Mouse (Mus musculus) v-Abl transformed pro-B cells (cell line): ENCODE data around the gene Cdh20.
"Not testable (repeated sequence)": the region's sequence is repeated elsewhere in the genome, so short reads cannot be mapped to it uniquely, and the experiment has no call there.

Experiments used
- in situ Hi-C, 2 experiments: fragments of 400-800 bp; cut with MboI; formaldehyde crosslinking; loops; one replicate each; pipeline ENCODE4 v1.15.1; 2025; ENCODE audit not compliant: unreplicated experiment in 2 of 2

The Cdh20 gene

GRCm38 (mm10) chr1:104903409-104903808 is 135.1 kb downstream of the Cdh20 start:
- in situ Hi-C loops = no loop called here

GRCm38 (mm10) chr1:104912407-104912806 is 144.1 kb downstream of the Cdh20 start:
- in situ Hi-C loops = no loop called here

- in situ Hi-C loops = no loop called here
Measured at GRCm38 (mm10) chr1:104916507-104916906, 148.2 kb downstream of the Cdh20 start.

DNA sequence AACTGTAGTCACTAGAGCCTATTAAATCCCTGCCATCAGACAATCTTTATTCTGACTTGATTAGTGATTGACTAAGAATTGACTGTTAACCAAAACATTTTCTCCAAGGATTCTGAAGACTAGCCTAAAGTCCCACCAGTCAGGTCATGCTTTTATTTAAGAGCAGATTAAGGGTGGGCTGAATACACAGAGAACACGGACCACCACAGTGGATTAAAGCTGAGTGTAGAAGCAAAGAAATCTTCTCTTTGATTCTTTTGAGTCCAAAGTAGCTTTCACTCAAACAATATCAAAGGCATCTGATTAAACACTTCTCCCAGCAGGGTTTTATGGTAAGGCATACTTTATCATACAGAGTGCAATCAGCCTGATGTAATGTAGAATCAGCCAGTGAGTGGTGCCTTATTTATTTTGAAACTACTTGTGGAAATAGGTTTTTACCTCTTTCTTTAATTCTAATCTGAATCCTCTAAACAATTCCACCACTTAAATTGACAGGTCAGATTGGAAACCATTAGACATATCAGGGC is 149.0 kb downstream of the Cdh20 start:
- in situ Hi-C loops = no loop called here

GRCm38 (mm10) chr1:104933051-104933450 is 164.7 kb downstream of the Cdh20 start:
- in situ Hi-C loops = no loop called here

DNA sequence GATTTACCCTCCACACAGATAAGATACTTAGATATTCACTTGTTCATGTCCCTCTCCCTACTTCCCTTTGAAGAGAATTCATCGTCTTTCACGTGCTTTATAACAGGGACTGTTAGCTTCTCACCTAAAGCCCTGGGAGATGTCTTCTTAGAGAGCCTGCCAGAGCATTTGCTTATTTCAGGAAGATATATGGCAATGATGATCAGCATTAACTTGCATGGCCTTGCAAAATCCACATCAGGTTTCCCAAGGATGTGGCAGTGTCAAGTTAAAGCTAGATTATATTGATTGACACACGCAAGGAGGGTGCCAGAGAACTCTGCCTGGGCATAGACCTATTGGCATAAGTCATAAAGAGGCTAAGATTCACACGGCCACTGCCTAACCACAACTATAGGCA is 168.6 kb downstream of the Cdh20 start:
- in situ Hi-C loops = no loop called here

GRCm38 (mm10) chr1:104939156-104939555 is 170.8 kb downstream of the Cdh20 start:
- in situ Hi-C loops = no loop called here

GRCm38 (mm10) chr1:104944470-104945109 is 176.3 kb downstream of the Cdh20 start:
- in situ Hi-C loops = no loop called here

- in situ Hi-C loops = no loop called here
Measured at GRCm38 (mm10) chr1:104945110-104945489, 176.8 kb downstream of the Cdh20 start.

DNA sequence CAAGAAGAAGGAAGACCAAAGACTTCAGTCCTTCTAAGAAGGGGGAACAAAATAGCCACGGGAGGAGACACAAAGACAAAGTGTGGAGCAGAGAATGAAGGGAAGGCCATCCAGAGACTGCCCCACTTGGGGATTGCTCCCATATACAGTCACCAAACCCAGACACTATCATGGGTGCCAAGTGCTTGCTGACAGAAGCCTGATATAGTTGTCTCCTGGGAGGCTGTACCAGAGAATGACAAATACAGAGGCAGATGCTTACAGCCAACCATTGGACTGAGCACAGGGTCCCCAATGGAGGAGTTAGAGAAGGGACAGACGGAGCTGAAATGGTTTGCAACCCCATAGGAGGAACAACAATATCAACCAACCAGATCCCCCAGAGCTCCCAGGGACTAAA is 181.3 kb downstream of the Cdh20 start:
- in situ Hi-C loops = not testable (repeated sequence)

DNA sequence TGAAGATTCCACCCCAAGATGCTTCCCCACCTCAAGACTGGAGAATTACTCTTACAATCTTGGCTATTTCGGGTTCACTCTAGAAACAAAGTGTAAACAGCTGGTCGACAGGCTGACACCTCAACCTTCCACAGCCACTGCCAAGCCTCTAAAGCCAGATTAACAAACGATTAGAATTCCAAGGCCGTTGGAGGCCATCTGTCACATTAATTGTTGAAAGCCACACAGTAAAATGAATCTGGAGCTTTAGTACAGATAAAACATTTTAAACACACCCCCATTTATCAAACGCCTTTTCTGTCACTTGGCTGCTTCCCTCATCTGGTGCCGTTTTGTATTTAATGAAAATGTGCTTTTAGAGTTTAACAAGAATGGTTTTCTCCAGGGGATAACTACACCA is 188.7 kb downstream of the Cdh20 start:
- in situ Hi-C loops = no loop called here

- in situ Hi-C loops = no loop called here
Measured at GRCm38 (mm10) chr1:104961670-104962069, 193.3 kb downstream of the Cdh20 start.

DNA sequence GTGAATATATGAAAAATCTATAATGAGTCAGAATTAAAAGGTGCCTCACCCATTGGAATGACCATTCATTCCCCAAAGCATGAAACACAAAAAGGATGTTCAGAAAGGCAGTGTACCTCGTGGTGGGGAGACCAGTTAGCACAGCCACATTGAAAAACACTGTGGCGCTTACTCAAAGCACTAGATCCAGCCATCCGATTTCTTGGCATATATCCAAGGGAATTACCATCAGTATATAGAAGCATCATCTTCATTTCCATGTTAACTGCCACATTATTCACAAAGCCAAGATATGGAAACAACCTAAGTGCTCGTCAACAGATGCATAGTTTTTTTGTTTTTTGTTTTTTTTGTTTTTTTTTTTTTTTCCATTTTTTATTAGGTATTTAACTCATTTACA is 193.9 kb downstream of the Cdh20 start:
- in situ Hi-C loops = no loop called here

- in situ Hi-C loops = loop anchor here (25.0 kb wide), 5 partner anchors 883 to 1908 kb away; no protein-coding TSS in a partner anchor
Measured at GRCm38 (mm10) chr1:104979068-104979467, 210.7 kb downstream of the Cdh20 start.

GRCm38 (mm10) chr1:104980273-104980672 is 211.9 kb downstream of the Cdh20 start:
- in situ Hi-C loops = loop anchor here (10.0 to 25.0 kb wide), 6 partner anchors 882 to 1907 kb away; no protein-coding TSS in a partner anchor

DNA sequence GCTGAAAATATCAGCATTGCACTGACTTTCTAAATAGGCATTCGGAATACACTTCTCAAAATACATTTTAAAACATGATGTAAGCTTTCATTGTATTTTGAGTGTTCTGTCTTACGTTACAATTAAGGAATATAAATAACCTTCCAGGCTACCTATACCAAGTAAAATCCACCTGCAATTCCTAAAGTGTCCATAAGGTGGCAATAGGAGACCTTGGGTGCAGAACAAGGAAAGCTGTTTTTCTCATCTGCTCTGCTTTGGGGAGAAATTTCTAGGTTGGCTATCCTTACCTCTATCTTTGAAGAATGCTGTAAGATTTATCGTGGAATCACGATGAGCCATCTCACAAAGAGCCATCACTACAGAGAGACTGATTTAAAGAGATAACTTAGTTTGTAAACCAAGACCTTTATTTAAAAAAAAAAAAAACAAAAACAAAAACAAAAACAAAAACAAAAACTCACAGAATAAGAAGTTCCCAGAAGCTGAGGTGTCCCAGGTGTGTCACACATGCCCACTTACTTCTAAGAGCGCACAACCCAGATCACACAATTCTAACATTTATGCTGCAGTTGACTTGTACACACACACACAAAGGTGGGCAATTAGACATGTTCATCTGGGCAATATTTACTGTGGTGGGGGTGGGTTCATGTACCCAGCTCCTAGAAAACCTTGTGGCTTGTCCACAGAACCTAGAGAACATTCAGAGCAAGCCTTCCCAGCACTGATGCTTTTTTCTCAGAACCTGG is 218.1 kb downstream of the Cdh20 start:
- in situ Hi-C loops = loop anchor here (5.0 to 25.0 kb wide), 8 partner anchors 636 to 1901 kb away; no protein-coding TSS in a partner anchor

- in situ Hi-C loops = loop anchor here (5.0 to 25.0 kb wide), 8 partner anchors 635 to 1900 kb away; no protein-coding TSS in a partner anchor
Measured at GRCm38 (mm10) chr1:104987526-104987925, 219.2 kb downstream of the Cdh20 start.

DNA sequence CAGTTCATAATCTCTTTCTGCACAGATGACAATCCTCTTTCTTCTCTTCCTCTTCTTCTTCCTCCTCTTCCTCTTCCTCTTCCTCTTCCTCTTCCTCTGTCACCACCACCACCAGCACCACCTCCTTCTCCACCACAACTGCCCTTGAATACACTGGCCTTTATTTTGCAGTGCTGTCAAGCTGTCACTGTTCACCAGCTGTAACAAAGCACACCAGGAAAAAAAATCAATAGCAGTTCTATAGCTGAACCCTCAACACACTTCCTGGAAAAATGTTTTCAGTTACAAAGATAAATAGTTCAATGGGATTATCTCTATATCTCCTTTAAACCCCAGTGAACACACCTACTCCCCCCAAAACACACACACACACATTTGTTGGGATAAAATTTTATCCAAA is 224.1 kb downstream of the Cdh20 start:
- in situ Hi-C loops = loop anchor here (25.0 kb wide), 5 partner anchors 870 to 1895 kb away; no protein-coding TSS in a partner anchor

- in situ Hi-C loops = loop anchor here (25.0 kb wide), 5 partner anchors 868 to 1893 kb away; no protein-coding TSS in a partner anchor
Measured at GRCm38 (mm10) chr1:104993905-104994611, 225.7 kb downstream of the Cdh20 start.

GRCm38 (mm10) chr1:104994612-104994986 is 226.3 kb downstream of the Cdh20 start:
- in situ Hi-C loops = loop anchor here (25.0 kb wide), 5 partner anchors 868 to 1893 kb away; no protein-coding TSS in a partner anchor

GRCm38 (mm10) chr1:104997814-104998213 is 229.5 kb downstream of the Cdh20 start:
- in situ Hi-C loops = loop anchor here (25.0 kb wide), 5 partner anchors 864 to 1889 kb away; no protein-coding TSS in a partner anchor
